Mouse (Mus musculus): ENCODE results near the gene Wapl.

Gene Wapl

GRCm38 (mm10) chr14:34673395-34674228 is at the start of gene Wapl:
Gene Wapl (plus strand): TSS chr14:34673928.
- DNase-seq (ENCODE audit: low read depth) = peak; percentile 92

GRCm38 (mm10) chr14:34626824-34627223 is 46.9 kb upstream of the Wapl start:
- no peak for DNase-seq (ENCODE audit: low read depth)

- DNase-seq (ENCODE audit: low read depth) = no peak
These were observed 40.8 kb upstream of the Wapl start for GRCm38 (mm10) chr14:34632722-34633448.

GRCm38 (mm10) chr14:34635192-34635591 is 38.5 kb upstream of the Wapl start:
- no peak for DNase-seq (ENCODE audit: low read depth)

DNA sequence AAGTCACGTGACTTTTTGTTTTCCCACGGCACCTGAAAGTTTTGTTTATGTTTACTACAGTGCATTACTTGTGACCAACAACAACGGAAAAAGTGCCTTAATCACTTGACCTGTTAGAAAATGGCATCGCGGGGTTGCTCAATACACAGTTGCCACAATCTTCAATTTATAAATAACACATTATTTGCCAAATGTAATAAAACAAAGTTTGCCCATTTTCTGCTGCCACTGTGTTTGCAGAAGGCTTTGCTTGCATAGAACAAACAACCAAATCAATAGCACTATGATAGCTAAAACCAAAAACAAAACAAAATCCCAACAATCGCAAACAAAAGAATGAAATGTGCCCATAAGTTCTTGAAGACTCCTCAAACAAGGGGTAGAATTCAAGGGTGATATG is 38.0 kb upstream of the Wapl start:
- DNase-seq (ENCODE audit: low read depth) = no peak

- DNase-seq (ENCODE audit: low read depth) = no peak
These were observed 29.6 kb upstream of the Wapl start for GRCm38 (mm10) chr14:34644140-34644539.

DNA sequence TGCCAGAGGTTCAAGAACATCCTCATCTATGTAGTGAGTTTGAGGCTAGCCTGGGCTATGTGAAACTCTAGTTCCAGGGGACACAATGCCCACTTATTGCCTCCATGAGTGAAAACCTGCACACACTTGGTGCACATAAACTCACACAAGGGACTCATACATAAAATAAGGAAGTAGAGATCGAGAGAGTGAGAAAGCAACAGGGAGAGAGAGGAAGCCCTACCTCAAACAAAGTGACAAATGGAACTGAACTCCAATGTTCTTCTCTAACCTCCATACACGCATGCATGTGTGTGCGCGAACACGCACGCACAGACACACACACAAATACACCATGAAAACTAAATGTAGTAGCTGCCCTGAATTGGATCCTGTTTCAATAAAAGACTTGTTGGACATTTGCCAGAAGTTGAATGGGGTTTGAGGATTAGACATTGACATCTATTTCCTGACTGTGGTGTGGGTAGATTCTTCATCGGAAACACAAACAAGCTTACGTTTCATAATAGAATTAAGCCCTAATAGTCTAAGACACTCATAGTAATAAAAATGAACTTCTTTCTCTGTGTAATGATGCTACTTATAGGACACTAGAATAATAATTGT is 25.8 kb upstream of the Wapl start:
- DNase-seq (ENCODE audit: low read depth) = no peak

DNA sequence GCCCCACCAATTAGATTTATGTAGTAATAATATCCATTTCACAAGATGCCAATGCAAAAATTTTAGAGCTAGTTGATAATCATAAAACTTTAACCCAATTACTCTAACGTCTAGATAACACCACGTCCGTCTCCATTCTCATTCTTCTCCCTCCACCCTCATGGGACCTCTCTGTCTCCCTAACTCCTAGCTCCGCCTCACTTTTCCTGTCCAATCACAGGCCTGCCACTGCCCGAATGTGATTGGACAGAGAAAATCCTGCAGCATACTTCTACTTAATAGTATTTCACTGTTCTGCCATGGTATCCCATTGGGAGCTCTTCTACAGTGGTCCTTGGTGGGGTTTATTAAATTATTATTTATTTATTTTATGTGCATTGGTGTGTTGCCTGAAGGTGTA is 16.6 kb upstream of the Wapl start:
- no peak for DNase-seq (ENCODE audit: low read depth)

DNA sequence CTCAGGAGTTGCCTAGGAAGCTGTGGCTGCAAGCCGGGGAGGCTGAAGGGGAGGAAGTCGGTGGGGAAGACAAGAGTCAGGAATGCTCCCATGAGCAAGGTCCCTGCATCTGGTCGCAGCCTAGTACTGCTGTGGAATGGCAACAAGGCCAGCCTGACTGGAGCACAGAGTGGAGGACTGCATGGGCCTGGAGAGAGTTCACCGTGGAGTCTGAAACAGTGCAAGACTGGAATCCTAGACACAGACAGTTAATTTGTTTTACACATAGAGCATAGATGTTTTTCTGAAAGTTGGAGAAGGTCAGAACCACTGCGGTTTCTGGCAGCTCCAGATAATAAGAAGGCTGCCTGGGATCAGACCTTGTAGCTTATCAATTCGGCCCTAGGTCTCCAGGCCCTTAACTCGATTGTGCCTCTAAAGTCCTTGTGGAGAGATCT is 13.4 kb upstream of the Wapl start:
- DNase-seq (ENCODE audit: low read depth) = no peak

DNA sequence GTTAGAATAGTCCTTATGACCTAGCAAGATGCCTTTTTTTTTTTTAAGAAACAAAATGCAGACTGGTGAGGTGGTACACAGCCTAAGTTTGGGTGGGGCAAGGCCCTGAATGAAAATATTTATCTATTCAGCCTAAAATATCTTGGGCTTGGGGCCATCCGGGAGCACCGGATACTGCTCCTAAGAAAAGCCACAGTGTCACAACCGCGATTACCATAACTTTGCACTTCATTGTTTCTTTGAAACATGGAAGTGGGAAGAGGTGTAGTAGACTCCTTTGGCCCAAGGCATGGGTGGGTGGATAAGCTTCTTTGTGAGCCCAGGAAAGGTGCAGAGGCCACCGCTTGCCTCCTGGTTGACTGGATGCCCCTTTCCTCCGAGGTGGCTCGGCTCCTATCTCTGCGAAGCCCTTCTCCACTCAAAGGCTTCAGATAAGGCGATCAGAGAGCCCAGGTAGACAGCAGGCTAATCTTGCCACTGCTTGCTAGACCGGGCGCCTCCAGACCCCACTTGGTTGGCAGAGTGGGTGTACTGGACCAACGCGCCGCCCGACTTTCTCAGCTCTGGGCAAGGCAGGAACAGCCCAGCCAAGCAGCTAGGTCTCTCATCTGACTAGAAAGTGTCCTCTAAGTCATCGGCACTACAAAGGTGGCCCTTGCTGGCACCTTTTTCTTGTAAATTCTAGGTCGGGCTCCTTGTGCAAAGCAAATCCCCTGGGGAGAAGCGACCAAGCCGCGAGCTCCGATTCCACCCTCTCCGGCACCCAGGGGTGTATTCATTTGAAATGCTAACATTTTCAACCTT is 12.7 kb upstream of the Wapl start:
- DNase-seq (ENCODE audit: low read depth) = no peak

DNA sequence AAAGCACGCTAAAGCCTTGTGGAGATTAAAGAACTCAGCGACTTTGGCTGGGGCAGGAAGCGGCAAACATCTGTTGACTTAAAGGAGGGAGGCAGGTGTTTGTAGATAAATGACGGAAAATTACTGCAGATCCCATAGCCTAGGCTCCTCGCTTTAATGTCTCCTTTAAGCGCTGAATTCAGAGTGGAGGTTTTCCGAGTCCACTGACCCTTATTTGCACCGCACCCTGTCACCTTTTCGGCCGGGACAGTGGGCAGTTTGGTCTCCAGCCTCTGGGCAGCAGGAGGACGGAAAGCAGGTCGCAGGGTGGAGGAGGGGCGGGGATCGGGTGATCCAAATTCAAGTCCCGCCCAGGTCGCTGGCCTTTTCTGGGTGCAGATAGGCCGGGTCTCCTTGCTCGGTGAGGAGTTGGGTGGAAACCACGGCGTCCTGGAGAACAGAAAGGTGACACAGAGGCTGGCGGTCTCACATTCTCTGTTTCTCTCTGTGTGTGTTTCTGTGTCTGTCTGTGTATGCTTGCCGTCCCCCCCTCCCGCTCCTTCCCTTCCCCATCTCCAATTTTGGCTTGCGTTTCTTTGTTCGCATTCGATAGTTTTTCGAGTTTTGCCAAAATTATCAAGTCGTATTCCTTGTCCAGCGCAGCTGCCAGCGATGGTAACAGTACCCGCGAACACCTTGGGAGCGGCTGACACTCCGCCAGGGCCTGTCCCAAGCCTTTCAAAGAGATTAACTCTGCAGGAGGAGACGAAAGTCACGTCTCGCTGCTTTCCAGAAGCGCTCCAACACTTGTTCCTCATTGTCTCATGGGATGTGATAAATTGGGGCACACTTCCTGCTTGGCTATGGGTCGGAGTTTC is 11.9 kb upstream of the Wapl start:
- DNase-seq (ENCODE audit: low read depth) = no peak

GRCm38 (mm10) chr14:34662478-34662826 is 11.3 kb upstream of the Wapl start:
- no peak for DNase-seq (ENCODE audit: low read depth)

DNA sequence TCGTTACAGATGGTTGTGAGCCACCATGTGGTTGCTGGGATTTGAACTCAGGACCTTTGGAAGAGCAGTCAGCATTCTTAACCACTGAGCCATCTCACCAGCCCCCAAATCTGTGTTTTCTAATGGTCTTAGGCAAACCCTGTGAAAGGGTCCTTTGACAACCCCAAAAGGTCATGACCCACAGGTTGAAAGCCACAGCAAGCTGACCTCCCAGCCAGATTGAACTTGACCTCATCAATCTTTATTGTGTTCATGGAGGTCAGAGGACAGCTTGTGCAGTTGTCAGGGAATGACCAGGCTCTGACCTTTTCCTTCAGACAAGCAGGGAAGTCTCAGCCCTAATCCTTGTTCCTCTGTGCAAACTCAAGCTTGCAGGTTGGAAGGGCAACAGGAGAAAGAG is 10.3 kb upstream of the Wapl start:
- DNase-seq (ENCODE audit: low read depth) = no peak

DNA sequence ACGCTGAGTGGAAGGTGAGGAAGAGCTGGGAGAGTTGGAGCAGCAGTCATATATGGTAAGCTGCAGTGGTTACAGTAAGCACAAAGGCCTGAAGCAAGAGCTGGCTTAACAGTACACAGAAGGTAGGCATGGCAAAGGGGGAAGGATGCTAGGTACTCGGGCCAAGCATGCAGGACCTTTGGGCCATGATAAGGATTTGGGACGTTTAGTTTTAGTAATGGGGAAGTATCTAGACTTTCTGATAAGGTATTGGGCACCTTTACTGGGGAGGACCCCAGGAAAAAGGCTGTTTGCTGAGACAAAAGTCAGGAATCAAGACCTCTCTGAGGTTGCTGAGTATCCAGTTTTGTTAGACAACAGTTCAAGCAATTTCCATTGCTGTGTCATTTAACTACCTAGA is 4.6 kb upstream of the Wapl start:
- no peak for DNase-seq (ENCODE audit: low read depth)

GRCm38 (mm10) chr14:34670256-34670655 is 3.5 kb upstream of the Wapl start:
- DNase-seq (ENCODE audit: low read depth) = no peak

- no peak for DNase-seq (ENCODE audit: low read depth)
These were observed 582 bp downstream of the Wapl start for GRCm38 (mm10) chr14:34674229-34674791.

- no peak for DNase-seq (ENCODE audit: low read depth)
These were observed 1.2 kb downstream of the Wapl start for GRCm38 (mm10) chr14:34674932-34675331.

- no peak for DNase-seq (ENCODE audit: low read depth)
These were observed 1.7 kb downstream of the Wapl start for GRCm38 (mm10) chr14:34675347-34675865.

GRCm38 (mm10) chr14:34680815-34681214 is 7.1 kb downstream of the Wapl start:
- no peak for DNase-seq (ENCODE audit: low read depth)

DNA sequence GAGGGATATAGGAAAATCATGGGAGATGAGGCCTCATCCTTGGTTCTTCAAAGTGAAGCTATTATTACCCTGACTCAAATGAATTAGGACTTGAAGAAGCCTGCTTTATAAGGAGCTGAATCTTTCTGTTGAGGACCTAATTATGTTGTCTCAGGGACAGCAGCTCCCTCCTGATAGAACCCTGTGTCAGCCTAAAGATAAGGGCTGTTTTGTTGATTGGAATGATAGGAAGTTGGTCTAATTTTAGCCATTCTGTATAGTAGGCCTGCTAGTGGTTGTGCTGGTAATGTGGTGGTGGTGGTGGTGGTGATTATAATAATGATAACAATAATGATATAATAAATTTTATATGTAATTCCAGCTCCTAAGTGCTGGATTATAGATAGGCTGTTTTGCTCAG is 11.3 kb downstream of the Wapl start:
- DNase-seq (ENCODE audit: low read depth) = no peak

DNA sequence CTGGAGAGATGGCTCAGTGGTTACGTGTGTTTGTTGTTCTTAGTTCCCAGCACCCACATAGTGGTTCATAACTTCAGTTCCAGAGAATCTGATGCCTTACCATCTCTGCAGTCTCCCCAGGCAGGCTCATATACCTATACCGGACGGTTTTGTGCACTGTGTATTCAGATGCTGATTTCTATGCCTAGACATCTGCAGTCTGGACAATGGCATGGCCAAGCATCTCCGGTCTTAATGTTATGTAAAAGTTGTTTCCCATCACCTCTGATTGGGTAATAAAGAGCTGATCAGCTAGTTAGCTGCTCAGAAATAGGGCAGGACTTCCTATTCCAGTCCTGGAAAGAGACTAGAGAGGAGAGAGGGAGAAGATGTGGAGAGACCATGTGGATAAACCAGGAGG is 20.2 kb downstream of the Wapl start:
- DNase-seq (ENCODE audit: low read depth) = no peak

Data from fibroblast of lung, adult 2 months (primary cell).